Mouse (Mus musculus) adrenal gland, adult 2 months (tissue): Measurements from ENCODE around the gene Shld2. TPM values are rescaled to one million over a fixed set of nuclear protein-coding genes. Genes with fewer than 3 reads are reported as not detected.

Experiments
- DNase-seq: peaks from one replicate; pipeline ENCODE4 v3.0.0; 2021
- long read RNA-seq: library from polyadenylated mRNA; stranded (forward); transcript quantifications from one replicate; pipeline ENCODE4 v2.0.0, GENCODE M21; 2021
- polyA plus RNA-seq: library from polyadenylated mRNA; depleted of rRNA; stranded (reverse); fragments of >200 nt; gene quantifications from 2 replicates; pipeline ENCODE4 v1.2.3, GENCODE M21; 2012; rRNA removed
- total RNA-seq, 2 experiments: library from RNA; stranded (reverse); gene quantifications; 2 replicates each; pipeline ENCODE4 v1.2.3; 2021

Shld2 gene
- total RNA-seq: 1 to 10 TPM; 7.6 to 9.2 TPM
- 1.4 and 1.5 TPM in 2 replicates for polyA plus RNA-seq
- long read RNA-seq, partial matches to known transcripts: 0 of 11 reads
- long read RNA-seq, other reads (novel, unspliced or antisense): 11 of 11 reads

- DNase-seq: peak; percentile 99
Measured at GRCm38 (mm10) chr14:34310234-34310965, at the start of gene Shld2, which contains the start of gene Glud1. Gene Shld2, minus strand, starts transcription at chr14:34310493. Gene Glud1, plus strand, starts transcription at chr14:34310727.

- no peak for DNase-seq
Measured at GRCm38 (mm10) chr14:34359676-34360244, 49.5 kb upstream of the Shld2 start.

- peak; percentile 34 for DNase-seq
Measured at GRCm38 (mm10) chr14:34357671-34358455, 47.6 kb upstream of the Shld2 start.

- DNase-seq: no peak
Measured at GRCm38 (mm10) chr14:34355301-34355700, 45.0 kb upstream of the Shld2 start, which contains the start of gene Fam25c. Gene Fam25c, minus strand, starts transcription at chr14:34355433.

DNA sequence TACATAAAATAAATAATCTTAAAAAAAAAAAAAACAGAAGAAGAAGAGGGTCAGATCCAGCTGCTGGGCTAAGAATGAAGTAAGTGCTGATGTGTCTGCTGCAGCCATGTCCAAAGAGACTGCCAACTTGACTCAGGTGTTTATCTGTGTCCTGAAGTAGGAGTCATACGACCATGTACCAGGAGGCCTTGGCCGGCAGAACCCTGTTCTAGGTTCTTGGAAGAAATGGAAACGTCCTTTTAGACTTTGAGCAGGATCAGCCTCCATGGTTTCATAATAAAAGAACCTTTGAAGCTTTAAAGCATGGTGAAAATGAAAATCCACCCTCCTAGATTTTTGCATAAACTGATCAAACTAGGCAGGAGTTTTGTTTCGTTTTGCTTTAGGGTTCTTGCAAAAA is 44.2 kb upstream of the Shld2 start:
- no peak for DNase-seq

DNA sequence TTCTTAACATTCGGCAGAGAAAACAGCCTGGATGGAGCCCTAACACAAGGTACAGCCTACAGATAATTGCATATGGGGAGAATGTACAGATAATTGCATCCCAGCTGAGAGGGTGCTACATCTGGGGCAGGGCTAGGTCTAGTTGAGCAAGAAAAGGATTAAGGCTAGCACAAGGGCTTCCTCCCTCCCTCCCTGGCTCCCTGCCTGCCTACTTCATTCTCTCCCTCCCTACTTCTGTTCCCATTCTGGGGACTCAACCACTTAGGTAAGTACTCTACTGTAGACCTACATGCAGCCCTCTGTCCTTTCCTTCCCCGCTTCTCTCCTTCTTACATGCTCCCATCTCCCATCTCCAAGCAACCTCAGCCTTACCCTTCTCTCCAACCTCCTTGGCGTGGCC is 43.0 kb upstream of the Shld2 start:
- no peak for DNase-seq

DNA sequence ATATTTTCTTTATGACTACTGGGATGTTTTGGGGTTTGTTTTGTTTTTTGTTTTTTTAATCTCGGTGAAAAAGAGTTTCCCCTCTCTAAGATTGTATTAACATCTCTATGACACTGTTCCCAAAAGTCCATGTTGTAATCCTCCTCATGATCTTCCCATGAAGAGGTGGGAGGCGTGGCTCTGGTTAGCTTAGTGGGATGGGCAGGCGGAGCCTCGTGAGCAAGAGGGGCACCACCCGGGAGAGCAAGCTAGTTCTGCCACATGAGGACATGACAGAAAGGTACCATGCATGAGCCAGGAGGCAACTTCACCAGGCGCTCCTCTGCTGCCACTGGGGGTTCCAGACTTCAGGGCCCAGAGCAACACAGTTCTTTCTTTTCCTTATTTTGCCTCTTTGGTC is 42.2 kb upstream of the Shld2 start:
- no peak for DNase-seq

DNA sequence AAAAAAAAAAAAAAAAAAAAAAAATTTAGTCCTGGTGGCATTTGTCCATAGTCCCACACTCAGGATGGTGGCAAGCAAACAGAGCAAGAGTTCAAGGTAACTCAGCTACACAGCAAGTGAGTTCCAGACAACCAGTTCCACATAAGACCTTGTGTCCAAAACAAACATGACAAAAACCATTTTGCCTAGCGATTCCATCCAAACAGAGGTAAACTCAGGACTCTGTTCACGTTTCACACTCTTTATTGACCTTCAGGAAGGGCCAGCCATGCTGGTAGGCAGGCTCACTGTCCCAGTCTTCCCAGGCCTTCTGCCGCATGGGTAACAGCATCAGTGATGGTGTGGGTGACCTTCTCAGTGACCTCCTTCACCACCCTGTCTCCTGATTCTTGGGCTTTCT is 41.4 kb upstream of the Shld2 start:
- DNase-seq: no peak

DNA sequence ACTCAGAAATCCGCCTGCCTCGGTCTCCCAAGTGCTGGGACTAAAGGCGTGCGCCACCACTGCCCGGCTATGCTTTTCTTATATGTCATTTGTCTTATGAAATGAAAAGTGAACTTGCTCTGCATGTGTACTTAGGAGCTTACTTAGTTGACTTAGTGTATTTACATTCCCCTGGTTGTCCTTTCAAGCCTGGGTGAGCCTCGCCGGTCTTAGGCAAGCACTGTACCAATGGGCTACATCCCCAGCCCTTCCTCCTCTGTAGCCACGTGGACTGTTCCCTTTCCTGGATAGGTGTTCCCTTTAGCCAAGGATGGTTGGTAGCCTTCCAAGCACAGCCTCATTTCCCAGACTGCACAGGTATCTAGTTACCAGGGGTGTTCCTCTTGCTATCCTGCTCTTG is 38.7 kb upstream of the Shld2 start:
- DNase-seq: no peak

- no peak for DNase-seq
Measured at GRCm38 (mm10) chr14:34348301-34348700, 38.0 kb upstream of the Shld2 start.

- DNase-seq: no peak
Measured at GRCm38 (mm10) chr14:34347084-34347483, 36.8 kb upstream of the Shld2 start.

GRCm38 (mm10) chr14:34345771-34346566 is 35.7 kb upstream of the Shld2 start:
- no peak for DNase-seq

GRCm38 (mm10) chr14:34344361-34344760 is 34.1 kb upstream of the Shld2 start:
- DNase-seq: peak; percentile 35

DNA sequence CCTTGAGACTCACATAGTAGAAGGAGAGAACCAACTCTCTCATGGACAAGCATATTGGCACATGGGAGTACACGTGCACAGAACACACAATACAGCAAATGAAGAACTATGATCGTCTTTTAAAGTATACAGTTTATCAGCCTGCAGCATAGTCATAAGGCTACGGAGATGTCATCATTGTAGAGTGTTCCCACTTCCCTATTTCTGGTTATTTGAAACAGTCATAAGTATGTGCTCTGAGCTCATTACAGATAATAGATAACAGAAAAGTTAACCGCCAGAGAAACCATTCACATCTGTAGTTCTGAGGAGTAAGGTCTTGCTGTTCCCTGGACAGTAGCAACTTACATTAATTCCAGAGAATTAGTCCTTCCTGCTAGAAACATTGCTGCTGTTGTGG is 32.8 kb upstream of the Shld2 start:
- DNase-seq: no peak

- DNase-seq: no peak
Measured at GRCm38 (mm10) chr14:34341993-34342392, 31.7 kb upstream of the Shld2 start.

GRCm38 (mm10) chr14:34339446-34339845 is 29.2 kb upstream of the Shld2 start:
- DNase-seq: no peak

- DNase-seq: no peak
Measured at GRCm38 (mm10) chr14:34332476-34332875, 22.2 kb upstream of the Shld2 start.

- DNase-seq: no peak
Measured at GRCm38 (mm10) chr14:34331886-34332285, 21.6 kb upstream of the Shld2 start.

GRCm38 (mm10) chr14:34330657-34331158 is 20.4 kb upstream of the Shld2 start:
- DNase-seq: no peak

GRCm38 (mm10) chr14:34327618-34328017 is 17.3 kb upstream of the Shld2 start:
- DNase-seq: no peak

- DNase-seq: peak; percentile 32
Measured at GRCm38 (mm10) chr14:34326606-34327005, 16.3 kb upstream of the Shld2 start.
